Mouse (Mus musculus) heart, postnatal 14 days (tissue): ENCODE measurements around the gene Tgif1. TPM values are rescaled to one million over a fixed set of nuclear protein-coding genes. Genes with fewer than 3 reads are reported as not detected.

Experiments
- DNase-seq, 2 experiments: peaks; one replicate each; pipeline ENCODE4 v3.0.0; 2021 to 2022
- intact Hi-C: fragments of 180-260 bp; cut with DNase I; formaldehyde crosslinking; loops from one replicate; pipeline ENCODE4 v1.15.1; 2025
- long read RNA-seq, 2 experiments: library from polyadenylated mRNA; stranded (forward); transcript quantifications; one replicate each; pipeline ENCODE4 v2.0.0; 2021
- total RNA-seq, 2 experiments: library from RNA; stranded (reverse); gene quantifications; 2 replicates each; pipeline ENCODE4 v1.2.3; 2021

Tgif1 gene
- 10 to 100 TPM in 1 of 2 experiments, 1 to 10 TPM in 1; 8.5 to 10.1 TPM for total RNA-seq
- long read RNA-seq, experiment 1, partial matches to known transcripts, result 0 of 2 reads
- long read RNA-seq, experiment 1, other reads (novel, unspliced or antisense), result 0 of 2 reads
- long read RNA-seq, experiment 2, partial matches to known transcripts, result 0 of 5 reads
- long read RNA-seq, experiment 2, other reads (novel, unspliced or antisense), result 1 of 5 reads

DNA sequence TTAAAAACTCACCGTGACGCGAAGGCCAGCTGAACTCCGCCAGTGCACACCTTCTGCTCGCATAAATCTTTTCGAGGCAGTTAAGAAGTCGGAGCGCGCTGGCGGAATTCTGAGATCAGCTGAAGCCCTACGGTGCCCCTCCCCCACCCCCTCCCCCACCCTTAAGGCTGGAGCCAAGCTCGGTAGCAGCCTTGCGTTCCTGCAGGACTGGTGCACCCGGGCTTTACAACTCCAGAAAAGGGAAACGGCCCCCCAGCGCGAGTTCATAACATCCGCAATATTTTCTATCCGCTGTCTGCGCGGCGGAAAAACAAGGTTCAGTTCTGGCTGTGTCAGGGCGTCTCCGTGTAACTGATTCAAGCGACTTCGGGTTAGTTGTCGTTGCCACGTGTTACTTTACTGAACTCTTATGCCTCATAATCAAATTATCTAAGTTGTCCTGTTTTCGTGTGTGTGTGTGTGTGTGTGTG, at the start of gene Tgif1:
TSS of gene Tgif1 (minus strand) at position 111 of the 470 bp plus-strand sequence.
- intact Hi-C loops, result loop anchor here (2.0 to 5.0 kb wide), 2 partner anchors 99 to 116 kb away; no protein-coding TSS in a partner anchor
- DNase-seq, result peak; percentile 59 to 61

DNA sequence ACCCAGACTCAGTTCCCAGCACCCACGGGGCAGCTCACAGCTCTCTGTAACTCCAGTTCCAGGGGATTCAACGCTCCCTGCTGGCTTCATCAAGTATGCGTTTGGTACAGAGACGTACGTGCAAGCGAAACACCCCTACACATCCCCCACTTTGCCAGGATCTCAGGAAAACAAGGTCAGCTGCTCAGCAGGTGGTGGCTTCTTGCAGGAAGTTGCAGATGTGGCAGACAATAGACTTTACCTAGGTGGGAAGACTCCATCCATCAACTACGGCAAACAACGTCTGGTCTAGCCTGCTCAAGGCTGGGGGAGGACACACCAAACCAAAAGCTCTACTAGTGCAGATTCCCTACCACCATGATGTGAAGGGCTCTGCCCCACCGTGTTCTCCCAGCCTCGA, 47.3 kb upstream of the Tgif1 start:
- intact Hi-C loops, result no loop called here
- DNase-seq, result no peak

DNA sequence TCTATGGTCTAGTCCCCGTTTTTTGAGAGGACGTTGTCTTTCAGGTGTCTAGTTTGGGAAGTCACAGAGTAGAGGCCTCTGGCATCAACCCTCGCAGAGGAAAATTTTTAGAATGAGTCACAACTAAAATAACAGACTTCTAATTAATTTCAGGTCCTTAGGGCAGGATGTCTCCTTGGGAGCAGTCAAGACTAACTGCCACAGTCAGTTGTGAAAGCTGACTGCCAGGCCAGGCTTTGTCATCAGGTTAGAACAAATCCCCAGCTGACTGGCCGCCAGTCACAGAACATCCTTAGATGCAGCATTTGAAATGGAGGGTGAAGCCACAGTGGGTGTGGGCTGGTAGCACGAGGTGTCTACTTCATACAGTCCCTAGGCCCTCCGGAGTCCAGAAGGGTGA, 46.3 kb upstream of the Tgif1 start:
- no peak for DNase-seq
- intact Hi-C loops, result no loop called here

DNA sequence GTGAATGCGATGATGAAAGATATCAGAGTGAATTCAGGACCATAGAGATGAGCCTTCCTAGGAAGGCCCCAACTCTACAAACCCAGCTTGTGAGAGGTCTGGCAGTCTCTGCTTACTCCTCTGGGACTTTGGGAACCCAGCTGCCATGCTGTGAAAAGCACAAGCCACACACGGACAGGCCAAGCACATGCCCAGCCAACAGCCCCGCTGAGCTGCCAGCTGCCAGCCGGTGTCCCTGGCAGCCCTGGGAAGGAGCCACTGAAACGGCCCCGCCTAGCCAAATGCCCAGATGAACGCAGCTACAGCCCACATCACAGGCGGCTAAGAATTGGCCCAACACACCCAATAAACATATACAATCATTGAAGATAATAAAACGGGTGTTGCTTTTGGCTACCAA, 41.5 kb upstream of the Tgif1 start:
- DNase-seq, result no peak
- intact Hi-C loops, result no loop called here

DNA sequence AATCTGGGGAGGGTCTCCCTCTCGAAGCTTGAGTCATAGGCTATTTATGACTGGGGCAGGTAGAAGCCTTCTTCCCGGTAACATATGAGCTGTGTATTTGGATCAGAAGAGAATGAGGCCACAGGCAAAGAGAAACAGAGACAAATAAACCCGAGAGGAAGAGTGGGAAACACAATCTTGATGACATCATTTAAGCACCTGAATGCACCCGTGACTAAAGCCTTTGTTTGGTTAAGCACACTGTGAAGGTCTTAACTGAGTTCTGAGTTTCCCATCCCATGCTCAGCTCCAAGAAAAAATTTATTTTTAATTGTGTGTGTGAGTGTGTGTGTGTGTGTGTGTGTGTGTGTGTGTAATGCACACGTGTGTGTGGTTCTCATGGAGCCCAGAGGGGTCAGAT, 39.8 kb upstream of the Tgif1 start:
- no peak for DNase-seq
- intact Hi-C loops, result no loop called here

DNA sequence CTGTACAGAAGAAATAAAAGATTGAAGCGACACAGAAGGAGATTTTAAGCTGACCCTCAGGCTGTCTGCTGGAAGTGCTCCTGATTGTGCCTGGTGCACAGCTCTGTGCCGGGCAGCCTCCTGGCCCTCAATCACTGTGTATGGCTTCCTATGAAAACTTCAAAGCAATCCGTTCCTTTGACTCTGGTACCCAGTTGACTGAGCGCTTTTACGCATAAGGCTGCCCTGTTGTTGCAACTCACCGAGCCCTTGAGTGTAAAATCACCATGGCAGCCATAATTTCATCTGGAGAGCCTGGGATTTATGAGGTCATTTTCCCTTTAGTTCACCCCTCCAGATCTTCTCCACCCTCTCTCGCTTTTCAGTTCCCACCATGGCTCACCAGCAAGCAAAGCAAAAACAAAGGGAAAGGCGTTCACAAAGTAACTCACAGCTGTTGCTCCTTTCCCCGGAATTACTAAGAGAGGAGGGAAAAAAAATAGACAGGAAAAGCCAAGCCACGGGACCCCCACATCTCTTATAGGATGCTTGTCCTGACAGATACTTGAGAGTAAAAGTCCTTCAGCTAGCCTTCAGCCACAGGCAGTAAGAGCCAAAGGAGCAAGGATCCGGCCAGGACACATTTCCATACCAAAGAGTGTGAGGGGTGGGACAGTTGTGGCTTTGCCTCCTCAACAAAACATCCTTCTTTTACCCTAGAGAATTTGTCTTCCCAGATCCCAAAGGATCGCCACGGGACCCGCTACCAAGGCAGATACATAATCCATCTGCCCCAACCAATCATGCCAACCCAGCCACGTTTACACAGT, 39.1 kb upstream of the Tgif1 start:
- DNase-seq, result no peak
- intact Hi-C loops, result no loop called here

DNA sequence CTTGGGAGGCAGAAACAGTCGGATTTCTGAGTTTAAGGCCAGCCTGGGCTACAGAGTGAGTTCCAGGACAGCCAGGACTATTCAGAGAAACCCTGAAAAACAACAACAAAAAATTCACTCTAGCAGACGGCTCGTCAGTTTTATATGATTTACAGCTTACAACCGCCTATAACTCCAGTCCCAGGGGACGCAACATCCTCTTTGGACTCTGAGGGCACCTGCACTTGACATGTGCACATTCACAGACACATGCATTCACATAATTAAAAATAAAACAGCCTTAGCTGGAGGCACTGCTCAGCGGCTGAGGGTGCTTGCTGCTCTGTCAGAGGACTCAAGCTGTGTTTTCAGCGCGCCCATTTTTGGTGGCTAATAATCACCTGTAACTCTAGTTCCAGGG, 37.2 kb upstream of the Tgif1 start:
- intact Hi-C loops, result no loop called here
- no peak for DNase-seq

DNA sequence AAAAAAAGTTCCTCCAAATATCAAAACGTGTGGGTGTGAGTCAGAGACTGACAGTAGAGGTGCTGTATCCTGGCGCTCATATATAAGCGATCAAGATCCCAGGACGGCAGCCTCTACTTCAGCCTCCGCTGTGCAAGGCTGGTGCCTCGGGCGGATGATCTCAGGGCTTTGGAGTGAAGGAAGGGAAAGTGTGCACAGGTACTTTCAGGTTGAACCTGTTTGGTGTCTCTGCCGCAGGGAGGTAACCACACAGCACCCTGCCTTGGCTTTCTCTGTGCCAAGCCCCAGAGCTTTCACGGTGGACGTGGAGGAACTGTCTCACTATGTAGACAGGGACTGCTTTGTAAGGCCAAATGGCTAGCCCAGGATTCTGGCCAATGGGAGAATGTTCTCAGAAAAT, 35.3 kb upstream of the Tgif1 start:
- intact Hi-C loops, result no loop called here
- no peak for DNase-seq

DNA sequence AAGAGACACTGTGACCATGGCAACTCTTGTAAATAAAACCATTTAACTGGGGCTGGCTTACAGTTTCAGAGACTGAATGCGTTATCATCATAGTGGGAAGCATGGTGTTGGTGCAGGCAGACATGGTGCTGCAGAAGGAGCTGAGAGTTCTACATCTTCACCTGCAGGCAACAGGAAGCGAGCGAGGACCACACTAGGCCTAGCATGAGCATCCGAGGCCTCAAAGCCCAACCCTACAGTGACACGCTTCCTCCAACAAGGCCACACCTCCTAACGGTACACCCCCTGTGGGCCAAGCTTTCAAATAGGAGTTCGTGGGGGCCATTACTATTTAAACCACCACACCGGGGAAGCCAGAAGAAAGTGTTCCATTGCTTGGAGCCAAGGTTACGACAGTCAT, 34.5 kb upstream of the Tgif1 start:
- no peak for DNase-seq
- intact Hi-C loops, result no loop called here

DNA sequence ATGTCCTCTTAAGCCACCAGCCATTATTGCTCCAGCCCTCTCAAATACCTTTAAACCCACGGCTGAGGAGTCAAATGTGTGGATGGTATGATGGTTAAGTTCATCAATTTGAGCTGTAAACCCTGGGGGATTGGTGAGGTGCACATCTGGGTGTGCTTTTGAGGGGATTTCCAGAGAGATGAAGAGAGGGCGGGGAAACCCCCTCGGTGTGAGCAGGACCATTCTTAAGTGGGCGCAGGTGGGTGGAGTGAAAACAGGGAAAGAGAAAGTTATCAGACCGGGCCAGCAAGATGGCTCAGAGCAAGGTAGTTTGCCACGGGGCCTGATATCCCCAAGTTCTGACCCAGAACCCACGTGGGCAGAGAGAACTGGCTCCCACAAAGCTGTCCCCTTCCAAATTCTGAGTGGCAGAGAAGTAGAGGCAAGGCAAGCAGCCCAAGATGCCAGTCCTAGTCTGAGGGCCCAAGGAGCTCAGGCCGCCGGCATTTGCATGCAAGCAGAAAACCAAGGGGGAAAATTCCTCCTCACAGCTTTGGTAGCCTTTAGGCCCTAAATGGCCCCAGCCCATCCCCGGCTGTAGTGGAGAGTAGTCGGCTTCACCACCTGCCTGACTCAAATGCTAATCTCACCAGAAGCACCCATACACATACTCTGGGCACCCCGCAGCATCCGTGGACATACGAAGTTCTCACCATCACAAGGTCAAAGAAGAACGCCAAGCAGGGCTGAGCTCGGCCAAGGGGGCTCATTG, 33.5 kb upstream of the Tgif1 start:
- intact Hi-C loops, result no loop called here
- no peak for DNase-seq

DNA sequence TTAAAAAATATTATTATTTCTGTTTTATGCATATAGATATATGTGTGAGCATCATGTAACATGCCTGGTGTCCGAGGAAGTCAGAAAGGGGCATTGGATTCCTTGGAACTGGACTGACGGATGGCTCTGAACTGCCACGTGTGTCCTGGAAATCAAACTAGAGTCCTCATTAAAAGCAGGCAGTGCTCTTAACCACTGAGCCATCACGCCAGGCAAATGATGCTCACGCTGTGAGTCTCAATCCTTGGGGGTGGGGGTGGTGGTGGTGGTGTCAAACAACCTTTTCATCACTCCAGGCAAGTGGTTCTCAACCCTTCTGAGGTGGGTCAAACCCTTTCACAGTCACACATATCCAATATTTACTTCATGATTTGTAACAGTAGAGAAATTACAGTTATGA, 32.5 kb upstream of the Tgif1 start:
- intact Hi-C loops, result no loop called here
- DNase-seq, result no peak

DNA sequence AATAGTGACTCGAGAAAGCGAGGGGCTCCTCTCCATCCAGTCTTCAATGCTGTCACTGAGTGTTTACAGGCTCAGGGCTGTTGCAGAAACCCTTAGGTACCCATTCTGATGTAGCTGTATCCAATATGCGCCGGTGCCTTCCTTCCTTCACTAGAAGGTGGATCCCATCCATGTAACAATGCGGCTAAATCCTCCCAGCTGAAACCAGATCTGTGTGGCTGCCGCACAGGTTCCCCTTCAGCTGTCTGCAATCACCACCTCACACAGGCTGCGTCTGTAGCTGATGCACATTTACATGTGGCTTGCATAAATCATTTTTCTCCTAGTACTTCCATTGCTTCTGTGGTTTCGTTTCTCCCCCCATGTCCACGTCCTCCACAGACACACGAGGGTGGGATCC, 28.6 kb upstream of the Tgif1 start:
- intact Hi-C loops, result no loop called here
- no peak for DNase-seq

DNA sequence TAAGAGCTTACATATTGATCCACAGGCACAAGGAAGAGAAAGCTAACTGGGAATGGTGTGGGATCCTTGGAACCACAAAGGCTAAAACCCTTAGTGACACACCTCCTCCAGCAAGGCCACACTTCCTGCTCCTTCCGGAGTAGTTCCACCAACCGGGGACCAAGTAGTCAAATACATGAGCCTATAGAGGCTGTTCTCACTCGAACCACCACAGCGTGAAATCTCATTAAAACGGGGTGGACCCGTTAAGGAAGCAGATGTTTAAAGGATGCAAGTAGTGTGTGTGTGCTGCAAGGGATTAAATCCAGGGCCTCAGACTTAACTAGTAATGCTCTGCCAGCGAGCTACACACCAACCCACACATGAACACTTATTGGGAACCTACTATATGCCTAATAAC, 27.8 kb upstream of the Tgif1 start:
- DNase-seq, result no peak
- intact Hi-C loops, result no loop called here

DNA sequence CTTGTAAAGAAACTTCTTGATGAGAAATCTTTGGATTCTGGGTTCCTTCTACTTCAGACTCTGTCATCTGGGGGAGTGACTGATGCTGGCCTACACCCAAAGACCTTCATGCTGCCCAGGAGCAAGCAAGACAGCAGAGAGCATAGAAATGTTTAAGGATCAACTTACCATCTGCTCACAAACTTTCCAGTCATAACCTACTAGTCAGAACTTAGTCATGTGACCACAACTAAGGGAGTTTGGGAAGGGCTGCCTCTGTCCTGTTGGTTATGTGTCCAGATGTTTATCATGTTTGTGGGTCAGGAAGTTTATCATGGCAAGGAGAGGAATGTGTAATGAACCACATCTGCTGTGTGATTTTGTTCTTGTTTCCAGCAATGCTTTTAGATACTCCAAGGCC, 24.9 kb upstream of the Tgif1 start:
- intact Hi-C loops, result no loop called here
- DNase-seq, result no peak

DNA sequence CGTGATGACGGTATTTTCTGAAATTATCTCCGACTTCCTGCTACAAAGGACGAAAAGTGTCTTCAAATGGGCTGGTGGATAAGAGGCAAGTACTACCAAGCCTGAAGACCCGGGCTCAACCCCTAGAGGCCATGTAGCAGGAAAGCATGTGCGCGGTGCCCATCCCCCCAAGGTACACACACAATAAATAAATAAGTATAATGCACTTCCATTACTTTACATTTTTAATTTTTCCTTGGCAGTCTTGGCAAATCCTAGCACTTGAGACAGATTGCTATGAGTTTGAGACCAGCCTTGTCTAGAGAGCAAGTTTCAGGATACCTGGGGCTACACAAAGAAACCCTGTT, 20.4 kb upstream of the Tgif1 start:
- intact Hi-C loops, result no loop called here
- DNase-seq, result no peak

DNA sequence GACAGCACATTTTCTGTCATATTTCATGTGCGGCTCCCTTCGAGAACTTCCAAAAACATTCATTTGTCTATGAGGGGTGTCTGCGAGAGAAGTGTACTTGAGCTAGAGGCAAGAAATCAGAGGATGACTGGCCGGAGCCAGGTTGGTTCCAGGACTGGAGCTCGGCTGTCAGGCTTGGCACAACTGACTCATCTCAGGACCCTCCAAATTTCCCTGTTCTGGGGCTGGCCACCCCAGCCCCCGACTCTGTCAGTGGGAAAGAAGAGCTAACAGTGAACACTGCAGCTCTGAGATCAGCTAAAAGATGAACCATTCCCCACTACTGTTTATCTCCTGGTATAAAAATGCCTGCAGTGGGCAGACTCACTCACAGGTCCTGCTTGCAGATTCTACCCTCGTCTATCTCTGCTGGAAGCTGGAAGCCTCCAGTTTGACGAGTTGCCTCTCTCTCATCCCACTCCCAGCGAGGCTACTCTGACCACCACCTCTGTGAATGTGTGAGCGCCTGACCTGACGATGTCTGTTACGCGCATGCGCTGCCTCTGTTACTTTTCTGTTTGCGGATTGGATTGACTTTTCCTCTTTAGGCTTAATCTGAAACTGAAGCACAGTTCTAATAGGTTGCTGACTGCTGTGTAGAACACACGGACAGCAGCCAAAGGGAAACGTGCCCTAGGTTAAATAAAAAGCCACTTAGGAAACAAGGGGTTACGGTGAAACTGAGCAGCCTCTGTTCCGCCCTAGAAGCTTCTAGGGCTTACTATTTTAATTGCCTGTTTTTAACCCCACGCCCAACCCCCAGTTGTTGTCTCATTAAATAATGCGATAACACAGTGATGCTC, 19.8 kb upstream of the Tgif1 start:
- no peak for DNase-seq
- intact Hi-C loops, result no loop called here

DNA sequence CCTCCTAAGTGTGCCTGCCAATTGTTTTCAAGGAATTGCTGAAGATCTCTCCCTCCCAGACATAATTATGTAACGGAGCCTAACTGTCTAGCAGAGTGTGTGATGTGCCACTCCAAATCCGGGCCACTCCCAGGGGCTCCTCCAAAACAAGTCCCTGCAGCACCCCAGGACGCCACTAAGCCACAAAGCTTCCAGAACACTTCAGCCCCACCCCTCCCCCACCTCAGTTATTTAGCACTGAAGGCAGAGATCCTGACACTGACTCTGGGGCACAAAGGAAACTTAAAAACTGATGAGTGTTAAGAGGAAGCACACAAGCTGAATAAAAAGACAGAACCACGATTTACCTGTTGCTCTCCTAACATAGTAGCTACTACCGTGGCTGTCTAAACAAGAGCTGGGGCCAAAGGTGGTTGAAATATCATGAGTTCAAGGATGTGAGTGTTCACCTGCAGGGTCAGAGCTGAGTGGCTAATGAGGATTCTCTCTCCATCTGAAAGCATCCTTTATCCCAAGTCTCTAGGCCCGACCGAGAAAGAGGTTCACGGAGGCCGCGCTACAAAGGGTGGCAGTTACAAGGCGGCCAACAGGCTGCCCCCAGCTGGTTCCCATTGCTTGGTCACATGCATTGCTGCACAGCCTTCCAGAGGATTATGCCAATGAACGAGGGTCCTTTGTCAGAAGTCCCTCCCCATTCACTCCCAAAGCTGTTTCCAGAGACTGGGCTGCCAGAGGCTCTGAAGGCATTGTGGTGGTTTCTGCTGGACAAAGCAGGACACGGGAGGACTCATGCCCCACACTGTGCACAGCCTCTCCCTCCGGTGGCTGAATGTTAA, 19.0 kb upstream of the Tgif1 start:
- DNase-seq, result no peak
- intact Hi-C loops, result no loop called here

DNA sequence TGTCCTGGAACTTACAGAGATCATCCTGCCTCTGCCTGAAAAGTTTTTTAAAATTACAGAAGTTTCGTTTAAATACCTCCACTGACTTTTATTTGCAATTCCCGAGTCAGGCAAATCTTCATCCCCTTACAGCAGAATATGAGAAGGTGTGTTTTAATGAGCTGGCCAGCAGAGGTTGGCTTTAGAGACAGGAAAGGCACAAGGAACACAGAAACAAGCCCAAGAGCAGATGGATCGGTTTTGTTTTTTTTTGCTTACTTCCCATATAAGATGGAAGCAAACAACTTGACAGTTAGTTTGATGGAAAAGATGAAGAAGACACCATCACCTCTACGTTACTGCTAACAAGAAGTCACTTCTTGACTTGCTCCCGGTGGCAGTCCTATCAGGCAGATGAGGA, 18.3 kb upstream of the Tgif1 start:
- intact Hi-C loops, result no loop called here
- DNase-seq, result no peak

DNA sequence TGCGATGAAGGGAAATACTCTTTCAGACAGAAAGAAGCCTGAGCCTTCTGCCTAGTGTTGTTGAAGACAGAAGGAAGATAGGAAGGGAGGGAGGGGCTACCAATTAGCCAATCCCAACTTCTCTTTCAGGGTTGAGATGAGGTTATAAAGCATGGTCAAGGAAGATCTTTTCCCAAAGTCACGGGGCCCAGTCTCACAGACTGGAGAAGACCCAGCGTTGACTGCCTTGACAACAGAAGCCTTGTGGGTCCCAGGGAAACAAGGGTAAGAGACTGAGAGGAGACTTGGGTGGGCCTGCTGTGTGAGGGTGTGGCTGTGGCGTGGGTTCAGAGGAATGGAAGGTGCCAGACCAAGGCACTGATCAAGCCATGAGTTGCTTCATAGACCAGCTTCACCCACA, 17.2 kb upstream of the Tgif1 start:
- DNase-seq, result no peak
- intact Hi-C loops, result no loop called here
